Mouse (Mus musculus) heart, postnatal 10 days (tissue): ENCODE measurements around the gene Nyap1. TPM values are rescaled to one million over a fixed set of nuclear protein-coding genes. Genes with fewer than 3 reads are reported as not detected.

Experiments used
- DNase-seq, 2 experiments: peaks; one replicate each; pipeline ENCODE4 v3.0.0; 2021
- intact Hi-C: fragments of 180-260 bp; cut with DNase I; formaldehyde crosslinking; loops from one replicate; pipeline ENCODE4 v1.15.1; 2025
- total RNA-seq, 2 experiments: library from RNA; stranded (reverse); gene quantifications; 2 replicates each; pipeline ENCODE4 v1.2.3; 2021

The Nyap1 gene
- total RNA-seq = 1 to 10 TPM; 1.6 to 1.7 TPM

DNA sequence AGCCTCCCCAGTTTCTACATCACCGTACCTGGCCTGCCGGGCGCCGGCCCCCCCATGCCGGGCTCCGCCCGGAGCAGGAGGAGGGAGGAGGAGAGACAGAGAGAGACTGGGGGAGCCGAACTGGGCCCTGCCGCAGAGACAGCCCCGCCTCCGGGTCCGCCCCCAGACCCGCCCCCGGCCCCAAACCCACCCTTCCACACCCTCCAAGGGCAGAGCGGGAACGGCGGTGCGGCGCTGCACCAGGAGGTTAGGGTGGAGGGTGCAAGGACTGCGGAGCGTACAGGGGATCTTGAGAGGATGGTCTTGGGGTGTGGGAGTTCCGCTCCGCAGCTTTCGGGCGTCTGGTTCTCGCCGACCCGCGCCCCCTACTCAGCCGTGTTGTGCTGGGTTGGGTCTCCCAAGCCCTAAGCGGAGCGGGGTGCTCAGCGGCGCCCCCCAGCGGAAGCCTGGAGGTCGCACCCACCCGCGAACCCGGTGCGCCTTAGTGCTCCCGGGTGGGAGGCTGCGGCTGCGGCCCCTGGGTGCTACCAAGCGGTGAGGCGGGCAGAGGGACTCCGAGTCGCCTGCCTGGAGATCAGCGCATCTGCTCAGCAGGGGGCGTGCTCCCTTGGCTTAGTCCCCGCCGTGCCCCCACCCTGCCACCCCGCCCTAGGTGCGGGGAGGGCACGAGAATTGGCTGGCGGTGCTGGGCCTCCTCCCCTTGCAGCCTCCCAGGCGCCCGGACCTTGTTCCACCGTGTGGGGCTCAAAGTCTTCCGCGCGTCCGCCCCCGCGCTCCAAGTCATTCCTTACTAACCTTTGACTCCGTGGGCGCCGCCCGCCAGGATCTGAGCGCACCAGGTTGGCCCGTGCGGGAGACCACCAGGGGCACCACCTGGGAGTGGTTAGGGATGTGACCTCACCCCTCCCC lies at the start of gene Nyap1:
Gene Nyap1, minus strand, starts transcription at position 585 of the 909 bp plus-strand sequence.
- intact Hi-C loops = loop anchor here (1.0 to 5.0 kb wide), 2 partner anchors 69 to 84 kb away; no protein-coding TSS in a partner anchor
- peak; percentile 84 to 85 for DNase-seq

DNA sequence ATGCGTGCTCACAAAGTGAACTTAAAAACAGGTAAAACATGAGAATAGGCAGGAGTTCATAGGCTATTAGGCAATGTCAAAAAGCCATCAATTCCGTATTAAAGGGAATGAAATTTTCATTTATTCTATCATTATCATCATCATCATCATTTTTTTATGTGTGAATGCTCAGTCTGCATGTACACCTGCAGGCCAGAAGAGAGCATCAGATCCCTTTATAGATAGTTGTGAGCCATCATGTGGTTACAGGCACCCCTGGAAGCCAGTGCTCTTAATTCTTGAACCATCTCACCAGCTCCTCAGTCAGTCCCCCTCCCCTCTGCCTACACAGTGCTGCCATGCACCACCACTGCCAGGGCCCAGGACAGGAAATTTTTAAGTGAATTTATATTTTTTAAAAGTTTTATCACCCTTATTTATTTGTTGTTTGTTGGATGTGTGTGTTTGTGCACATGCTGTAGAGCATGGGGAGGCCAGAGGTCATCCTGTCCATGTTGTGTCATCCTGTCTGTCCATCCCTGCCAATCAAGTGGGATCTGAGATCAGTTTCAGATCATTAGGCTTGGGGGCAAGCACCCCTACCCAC lies 47.6 kb upstream of the Nyap1 start:
- intact Hi-C loops = loop anchor here (10.0 kb wide), 1 partner anchor 376 kb away; the partner anchor contains the start of gene Cops6
- DNase-seq = no peak

DNA sequence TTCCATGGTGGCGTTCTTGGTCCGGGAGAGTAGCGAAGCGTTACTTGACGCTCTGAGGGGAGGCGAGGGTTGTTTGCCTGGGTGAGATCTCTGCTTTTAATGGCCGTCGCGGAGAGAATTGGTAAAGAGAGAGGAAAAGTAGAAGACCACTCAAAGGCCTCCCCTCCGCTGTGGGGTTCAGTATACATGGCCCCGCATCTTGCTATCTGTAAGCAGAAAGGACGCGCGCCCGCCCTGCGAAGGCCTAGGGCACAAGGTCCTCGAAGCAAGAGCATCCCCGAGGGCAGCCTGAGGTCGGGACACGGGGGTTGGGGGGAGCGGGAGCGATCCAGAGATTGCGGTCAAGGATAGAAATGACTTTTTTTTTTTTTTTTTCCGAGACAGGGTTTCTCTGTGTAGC lies 46.8 kb upstream of the Nyap1 start:
- no peak for DNase-seq
- intact Hi-C loops = loop anchor here (10.0 kb wide), 1 partner anchor 377 kb away; the partner anchor contains the start of gene Cops6

DNA sequence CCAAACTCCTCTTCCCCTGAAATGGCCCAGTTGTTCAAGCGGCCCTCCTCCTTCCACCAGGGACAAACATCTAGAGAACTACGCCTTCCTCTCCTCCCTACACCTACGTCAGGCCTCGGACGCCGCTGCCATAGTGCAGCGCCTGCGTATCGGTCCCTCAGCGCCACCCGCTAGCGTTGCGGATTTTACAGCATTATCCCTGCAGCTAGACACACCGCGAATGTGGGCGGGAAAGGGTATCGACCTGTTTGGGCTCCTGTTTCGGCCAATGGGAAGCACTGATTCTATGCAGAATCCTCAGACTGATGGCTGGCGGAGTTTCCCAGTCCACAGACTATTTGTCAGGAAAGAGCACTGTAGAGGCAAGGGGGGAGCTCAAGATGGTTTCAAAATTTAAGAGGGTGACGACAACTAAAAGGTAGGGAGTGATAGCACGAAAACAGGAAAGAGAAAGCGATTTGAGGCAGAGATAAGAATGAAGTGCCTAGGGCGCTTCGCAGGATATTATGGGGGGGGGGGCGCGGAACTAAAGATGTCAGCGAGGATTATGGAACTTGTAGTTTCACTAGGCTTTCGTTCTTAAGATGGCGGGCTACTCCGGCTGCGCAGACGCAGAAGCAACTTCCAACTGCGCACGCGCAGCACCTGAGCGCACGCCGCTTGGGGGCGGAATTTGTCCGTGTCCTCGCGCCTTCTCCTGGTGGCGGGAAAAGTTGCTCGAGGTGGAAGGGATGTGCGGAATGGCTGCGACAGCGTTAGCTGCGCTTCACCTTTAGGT lies 45.9 kb upstream of the Nyap1 start, which contains the start of the genes Mepce and Zcwpw1:
Gene Mepce, minus strand, starts transcription at position 505 of the 778 bp plus-strand sequence.
Gene Zcwpw1, plus strand, starts transcription at position 648 of the 778 bp plus-strand sequence.
- intact Hi-C loops = loop anchor here (10.0 kb wide), 1 partner anchor 377 kb away; the partner anchor contains the start of gene Cops6
- DNase-seq = peak; percentile 97 to 98

DNA sequence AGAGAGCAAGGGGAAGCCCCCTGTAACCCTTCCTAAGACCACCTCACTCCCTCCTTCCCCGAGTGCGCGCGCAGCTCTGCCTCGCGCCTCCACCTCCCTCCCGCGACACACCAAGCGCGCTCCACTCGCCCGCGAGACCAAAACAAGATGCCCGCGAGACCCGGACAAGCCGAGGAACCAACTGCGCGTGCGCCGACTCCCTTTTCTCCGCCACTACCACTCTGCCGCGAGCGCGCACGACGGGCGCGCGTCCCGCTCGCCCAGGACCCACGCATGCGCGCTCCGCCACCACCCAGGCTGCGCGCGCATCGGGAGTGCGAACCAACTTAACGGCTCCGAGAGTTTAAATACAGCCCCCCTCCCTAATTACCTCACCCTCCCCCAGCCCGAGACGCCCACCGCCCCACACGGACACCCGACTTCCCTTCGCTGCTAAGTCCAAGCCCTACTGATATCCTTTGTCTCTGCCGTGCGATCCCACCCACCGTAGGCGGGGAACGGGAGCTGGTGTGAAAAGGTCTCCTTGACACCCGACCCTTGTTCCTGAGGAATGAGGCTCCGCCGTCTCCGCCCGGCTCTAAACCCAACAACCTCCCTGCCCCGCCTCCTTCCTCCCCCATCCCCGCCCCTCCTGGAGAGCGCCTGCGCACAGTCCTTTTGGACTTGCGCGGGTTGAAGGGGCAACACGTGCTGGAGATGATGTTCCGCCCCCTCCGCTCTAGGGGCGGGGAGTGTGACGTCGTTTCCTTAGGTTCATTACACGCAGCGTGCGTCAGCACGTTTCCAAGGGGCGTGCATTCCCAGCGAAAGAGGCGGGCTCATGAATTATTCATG lies 44.9 kb upstream of the Nyap1 start:
- intact Hi-C loops = loop anchor here (10.0 kb wide), 1 partner anchor 378 kb away; the partner anchor contains the start of gene Cops6
- peak; percentile 99 to 100 for DNase-seq

DNA sequence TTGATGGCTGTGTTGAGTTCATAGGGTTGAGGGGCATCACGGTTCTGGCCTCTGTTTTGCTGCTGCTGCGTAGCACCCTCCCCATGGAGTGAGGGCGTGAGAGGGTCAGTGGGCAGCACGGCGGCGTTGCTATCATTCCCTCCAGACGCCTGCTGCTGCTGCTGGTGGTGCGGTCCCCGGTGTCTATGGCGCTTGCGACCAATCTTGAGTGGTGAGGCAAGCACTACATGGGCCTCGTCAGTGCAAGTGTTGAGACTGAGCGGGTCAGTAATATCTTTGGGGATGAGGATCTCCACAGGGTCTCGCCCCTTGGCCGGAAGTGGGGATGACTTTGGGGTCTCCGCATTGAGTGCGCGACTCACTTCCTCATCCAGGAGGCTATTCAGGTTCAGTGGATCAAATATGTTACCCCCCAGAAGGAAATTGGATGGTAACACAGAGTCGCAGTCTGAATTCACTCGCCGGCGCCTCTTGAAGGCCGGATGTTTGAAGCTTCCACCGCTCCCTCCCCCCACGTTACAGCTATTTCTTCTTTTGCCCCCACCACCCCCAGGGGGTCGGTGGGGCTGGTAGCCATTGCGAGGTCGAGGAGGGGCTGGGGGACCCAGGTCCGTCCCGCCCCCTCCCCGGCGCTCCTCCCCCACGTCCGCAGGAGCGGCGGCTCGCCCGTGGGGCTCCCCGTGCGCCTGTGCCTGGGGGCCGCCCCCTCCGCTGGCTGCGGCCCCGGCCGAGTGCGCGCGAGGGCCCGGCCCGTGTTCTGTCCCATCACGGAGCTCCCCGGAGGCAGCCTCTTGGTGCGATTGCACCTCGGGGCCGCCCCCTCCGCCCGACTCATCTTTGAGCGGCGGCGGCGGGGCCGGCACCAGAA lies 44.0 kb upstream of the Nyap1 start:
- intact Hi-C loops = loop anchor here (10.0 kb wide), 1 partner anchor 379 kb away; the partner anchor contains the start of gene Cops6
- no peak for DNase-seq

DNA sequence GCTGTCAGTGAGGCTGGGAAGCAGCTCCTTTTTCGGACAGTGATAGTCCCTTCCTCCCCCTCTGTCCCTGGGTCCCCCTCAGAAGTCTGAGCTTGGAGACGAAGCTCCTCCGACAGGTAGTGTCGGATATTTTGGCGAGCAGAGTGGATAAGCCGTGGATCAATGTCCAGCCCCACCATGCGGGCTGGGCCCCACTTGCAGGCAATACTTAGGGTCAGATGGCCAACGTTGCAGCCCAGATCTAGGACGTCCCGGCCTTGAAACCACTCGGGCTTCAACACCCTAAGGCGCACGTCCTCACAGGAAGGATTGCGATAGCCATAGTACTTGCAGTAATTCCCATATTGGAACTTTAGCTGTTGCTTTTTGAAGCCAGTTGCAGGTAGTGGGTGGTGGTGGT lies 43.1 kb upstream of the Nyap1 start:
- DNase-seq = no peak

DNA sequence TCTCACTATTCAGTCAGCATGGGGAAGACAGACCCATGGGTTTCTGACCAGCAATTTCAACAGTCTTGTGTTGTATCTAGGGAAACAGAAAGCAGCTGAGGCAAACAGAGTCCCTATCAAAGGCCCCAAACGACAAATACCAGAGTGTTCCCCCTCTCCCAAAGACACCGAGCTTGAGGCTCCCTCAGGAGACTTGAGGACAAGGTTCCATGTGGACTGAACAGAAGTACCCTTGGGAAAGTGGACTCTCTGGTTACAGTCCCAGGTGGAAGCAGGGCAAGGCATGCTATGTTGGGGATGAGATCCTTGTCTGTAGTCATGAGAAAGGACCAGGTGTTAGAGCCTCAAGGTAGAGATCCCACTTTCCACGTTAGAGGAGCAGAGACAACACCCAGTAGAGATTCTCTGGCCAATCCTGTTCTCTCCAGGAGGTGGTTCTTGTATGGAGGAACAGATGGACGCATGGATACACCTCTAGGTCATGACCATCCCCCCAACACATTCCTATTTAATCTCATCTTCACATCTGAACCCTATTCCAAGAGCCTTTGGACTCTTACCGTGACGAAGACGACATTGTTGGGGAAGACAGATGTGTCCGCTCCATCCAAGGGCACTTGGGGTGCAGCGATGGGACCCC lies 42.6 kb upstream of the Nyap1 start:
- no peak for DNase-seq
- intact Hi-C loops = loop anchor here (10.0 kb wide), 1 partner anchor 381 kb away; the partner anchor contains the start of gene Cops6

More for the DNA sequence above, 43.1 kb upstream of the Nyap1 start:
- intact Hi-C loops = loop anchor here (10.0 kb wide), 1 partner anchor 380 kb away; the partner anchor contains the start of gene Cops6

DNA sequence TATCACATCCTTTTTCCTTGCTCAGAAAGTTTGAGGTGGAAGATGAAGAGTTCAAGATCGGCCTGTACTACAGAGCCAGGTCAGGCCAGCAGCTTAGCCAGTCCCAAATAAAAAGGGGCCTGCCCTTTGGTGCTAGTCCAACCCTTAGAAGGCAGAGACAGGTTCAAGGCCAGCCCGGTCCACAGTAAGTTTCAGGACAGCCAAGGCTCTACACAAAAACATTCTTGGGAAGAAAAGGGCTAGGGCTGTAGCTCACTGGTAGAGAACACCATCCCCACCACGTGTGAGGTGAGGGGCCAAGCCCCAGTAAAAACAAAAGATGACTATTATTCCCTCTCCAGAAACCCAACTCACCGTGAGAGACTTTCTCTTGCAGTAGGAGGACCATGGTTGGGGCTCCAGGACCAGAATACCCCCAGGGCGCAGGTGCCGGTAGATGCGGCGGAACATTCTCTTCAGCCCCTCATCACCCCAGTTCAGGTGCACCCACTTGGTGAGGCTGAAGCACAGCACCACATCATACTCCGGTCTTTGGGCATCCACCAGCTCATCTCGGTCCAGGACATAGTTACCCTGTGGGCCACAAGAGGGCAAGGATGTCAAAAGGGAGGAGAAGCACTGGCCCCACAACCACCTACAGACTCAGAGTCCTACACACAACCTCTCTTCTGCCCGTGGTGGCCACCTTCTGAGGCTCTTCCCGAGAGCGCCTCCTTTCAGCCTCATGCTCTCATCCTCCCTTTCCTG lies 41.5 kb upstream of the Nyap1 start:
- no peak for DNase-seq
- intact Hi-C loops = loop anchor here (10.0 kb wide), 1 partner anchor 382 kb away; the partner anchor contains the start of gene Cops6

DNA sequence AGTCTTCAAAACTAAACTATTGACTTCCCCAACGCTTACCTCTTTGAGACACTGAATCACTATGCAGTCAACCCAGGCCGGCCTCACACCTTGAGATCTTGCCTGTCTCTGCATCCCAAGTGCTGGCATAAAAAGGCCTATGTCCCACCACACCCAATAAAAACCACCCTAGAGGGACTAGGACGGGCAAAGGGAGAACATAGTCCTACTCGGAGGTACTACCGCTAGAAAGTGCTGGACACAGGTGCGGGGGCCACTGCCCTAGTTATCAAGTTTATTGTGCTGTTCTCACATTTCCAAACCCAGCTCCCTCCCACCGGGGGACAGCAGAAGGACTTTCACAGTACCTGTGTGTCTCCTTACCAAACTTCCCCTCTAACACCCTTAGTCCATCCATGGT lies 40.3 kb upstream of the Nyap1 start:
- intact Hi-C loops = loop anchor here (10.0 kb wide), 1 partner anchor 383 kb away; the partner anchor contains the start of gene Cops6

DNA sequence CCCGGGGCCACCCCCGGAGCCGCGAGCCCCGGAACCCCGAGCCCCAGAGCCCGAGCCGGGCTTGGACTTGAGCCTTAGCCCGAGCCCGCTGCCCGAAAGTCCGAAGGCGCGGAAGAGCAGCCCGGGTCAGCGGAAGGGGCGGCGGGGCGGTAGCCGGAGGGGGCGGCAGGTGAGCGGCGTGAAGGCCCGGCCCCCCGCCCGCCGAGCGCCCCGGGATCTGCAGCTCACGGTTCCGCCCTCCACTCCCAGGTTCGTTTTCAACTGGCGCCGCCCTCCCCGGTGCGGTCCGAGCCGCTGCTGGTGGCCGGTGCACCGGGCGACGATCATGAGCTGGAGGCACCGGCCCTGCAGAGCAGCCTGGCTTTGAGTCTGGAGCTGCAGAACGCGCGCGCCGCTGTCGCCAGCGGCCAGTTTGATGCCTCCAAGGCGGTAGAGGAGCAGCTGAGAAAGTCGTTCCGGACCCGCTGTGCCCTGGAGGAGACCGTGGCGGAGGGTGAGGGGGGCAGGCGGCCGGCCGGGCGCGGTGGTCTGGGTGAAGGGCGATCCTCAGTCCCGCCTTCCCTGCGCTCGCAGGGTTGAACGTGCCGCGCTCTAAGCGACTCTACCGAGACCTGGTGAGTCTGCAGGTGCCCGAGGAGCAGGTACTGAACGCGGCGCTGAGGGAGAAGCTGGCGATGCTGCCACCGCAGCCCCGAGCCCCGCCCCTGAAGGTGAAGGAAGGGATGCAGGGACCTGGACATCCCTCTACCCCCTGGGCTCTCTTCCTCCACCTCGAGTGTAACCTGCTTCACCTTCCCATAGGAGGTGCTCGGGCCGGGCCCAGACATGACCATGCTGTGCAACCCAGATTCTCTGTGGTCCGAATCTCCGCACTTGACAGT lies 37.9 kb upstream of the Nyap1 start:
- no peak for DNase-seq
- intact Hi-C loops = no loop called here

More for the DNA sequence above, 40.3 kb upstream of the Nyap1 start:
- DNase-seq = no peak

DNA sequence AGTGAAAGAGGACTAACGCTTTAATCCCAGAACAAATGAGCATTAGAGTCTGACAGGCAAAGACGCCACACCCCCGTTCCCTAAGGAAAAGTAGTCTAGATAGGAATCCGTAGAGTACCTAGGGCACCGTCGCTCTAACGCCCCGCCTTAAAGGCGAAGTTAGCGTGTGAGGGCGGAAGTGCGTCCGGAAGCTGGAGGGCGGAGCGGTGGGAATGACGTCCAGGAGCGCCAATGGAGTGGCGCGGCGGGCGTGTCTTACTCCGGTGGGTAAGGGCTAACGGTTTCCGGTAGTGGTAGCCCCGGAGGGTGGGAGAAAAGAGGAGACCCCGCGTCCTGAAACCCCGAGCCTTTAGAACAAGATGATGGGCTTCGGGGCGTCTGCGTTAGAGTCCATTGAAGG lies 37.2 kb upstream of the Nyap1 start, which contains the start of gene Ppp1r35:
Gene Ppp1r35, plus strand, starts transcription at position 215 of the 400 bp plus-strand sequence.
- DNase-seq = peak; percentile 97 to 98
- intact Hi-C loops = no loop called here

DNA sequence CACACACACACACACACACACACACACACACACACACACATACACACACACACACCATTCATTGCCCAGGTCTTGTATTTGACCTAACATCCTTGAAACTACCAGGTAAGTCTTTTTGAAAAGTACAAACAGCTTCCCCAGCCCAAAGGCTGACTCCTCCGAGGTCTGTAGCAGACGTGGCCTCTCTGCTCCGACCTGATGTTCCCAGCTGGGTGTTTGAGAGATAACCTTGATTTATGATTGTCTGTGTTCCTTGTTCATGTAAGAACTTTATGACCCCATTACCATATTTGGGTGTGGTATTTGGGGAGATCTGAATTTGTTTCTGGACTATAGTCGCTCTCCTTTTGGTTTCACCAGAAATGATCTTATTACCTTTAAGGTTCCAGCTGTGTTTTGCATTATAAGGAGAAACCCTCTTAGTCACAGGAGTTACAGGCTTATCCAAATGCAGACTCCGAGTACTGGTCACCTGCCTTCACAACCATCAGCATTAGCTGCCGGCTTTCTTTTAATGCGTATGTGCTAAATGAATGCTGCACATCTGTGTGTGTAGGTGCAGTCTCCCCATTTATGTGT lies 35.9 kb upstream of the Nyap1 start:
- intact Hi-C loops = no loop called here

DNA sequence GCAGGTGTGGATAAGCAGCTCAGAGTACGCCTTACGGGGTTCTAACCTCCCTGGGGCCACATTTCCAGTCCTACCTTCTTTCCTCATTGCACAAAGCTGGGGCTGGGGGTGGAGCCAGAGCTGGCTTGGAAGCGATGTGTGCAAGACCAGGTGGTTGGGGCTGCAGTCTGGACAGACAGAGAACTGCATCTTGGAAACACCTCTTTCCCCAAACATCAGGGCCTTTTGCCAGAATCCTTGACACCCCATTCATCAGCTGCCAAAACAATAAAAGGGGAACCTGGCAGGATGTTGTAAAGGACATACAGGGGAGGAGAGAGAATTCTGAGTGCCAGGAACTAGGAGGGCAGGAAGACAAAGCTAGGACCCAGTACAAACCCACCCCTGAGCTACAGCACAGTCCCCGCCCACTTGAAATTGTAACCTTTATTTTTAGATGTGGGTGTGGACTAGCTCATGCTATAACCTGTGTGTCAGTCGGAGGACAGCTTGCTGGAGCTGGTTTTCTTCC lies 35.1 kb upstream of the Nyap1 start:
- DNase-seq = peak in 1 of 2 experiments; percentile 46
- intact Hi-C loops = no loop called here

More for the DNA sequence above, 35.9 kb upstream of the Nyap1 start:
- DNase-seq = no peak

DNA sequence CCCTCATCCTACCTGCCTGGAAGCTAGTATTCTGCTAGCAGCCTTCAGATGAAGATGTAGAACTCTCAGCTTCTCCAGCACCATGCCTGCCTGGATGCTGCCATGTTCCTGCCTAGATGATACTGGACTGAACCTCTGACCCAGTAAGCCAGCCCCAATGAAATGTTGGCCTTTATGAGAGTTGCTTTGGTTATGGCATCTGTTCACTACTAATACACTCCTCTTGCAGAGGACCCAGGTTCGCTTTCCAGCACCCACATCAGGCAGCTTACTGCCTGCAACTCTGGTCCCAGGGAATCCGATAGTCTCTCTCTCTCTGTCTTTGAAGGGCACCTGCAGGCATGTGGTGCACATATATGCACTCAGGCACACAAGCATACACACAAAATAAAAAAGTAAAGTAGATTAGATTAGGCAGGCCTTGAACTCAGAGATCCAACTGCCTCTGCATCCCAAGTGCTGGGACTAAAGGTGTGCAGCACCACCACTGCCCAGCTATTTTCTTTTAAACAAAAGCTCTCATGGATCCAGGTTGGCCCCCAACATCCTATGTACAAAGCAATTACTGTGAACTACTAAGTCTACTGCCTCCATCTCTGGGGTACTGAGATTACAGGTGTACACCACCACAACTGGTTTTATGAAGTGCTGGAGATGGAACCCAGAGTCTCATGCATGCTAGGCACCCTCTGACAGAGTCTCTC lies 34.3 kb upstream of the Nyap1 start:
- no peak for DNase-seq
- intact Hi-C loops = no loop called here
